Mouse (Mus musculus): ENCODE data around the gene Krt1. TPM values are rescaled to one million over a fixed set of nuclear protein-coding genes. Genes with fewer than 3 reads are reported as not detected.
A peak's percentile ranks its signal among the peaks of the same experiment; 100 is the strongest.

Krt1 gene
- polyA plus RNA-seq, 1 experiment from 2014 or later = 10.8 TPM

DNA sequence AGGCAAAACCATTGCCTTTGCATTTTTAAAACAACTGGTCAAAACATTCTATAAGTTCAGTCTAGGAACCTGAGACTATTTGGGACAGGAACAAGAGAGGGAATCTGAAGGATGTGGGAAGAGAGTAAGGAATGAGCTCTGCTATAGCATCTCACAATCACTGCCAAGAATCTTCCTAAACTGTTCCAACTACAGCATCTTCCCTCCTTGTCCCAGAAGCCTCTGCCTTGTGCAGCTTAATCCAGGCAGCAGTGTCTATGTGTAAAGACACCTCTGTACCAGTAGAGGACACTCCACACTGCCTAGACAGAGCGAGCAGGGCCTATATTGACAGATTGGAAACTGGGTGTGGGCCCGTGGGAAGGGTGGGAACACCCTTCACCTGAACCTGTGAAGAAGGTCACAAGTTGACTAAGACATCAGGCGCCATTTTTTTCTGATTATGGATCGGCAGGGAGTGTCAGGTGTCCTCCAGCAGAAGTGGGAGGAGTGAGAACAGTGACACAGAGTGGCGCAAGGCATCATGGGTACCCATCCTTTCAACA, 15.7 kb downstream of the Krt1 start:
- Histone ChIP-seq H3K4me3 (replicated peaks; ENCODE audit: low read length) (no peak overlapping the region), H3K36me3 (ENCODE audit: control insufficient read depth, insufficient read depth) (no peaks in the 10 kb centered on the region), H3K27ac (ENCODE audit: low read length) (no peak overlapping the region), H3K4me2 (ENCODE audit: low read length) (no peak overlapping the region), H3K9ac (replicated peaks; ENCODE audit: low read depth, low read length) (no peak overlapping the region), H3K4me1 (replicated peaks; ENCODE audit: control insufficient read depth, insufficient read depth, low read length) (no peaks in the 10 kb centered on the region), H3K9me3 (ENCODE audit: control insufficient read depth, low read length) (no peaks in the 10 kb centered on the region), H3K27me3 (replicated peaks; ENCODE audit: control insufficient read depth, insufficient read depth, low read length) (no peaks in the 10 kb centered on the region)
- ATAC-seq = no peak
- 68% methylated on average over 5 of the region's 5 CpGs for WGBS

DNA sequence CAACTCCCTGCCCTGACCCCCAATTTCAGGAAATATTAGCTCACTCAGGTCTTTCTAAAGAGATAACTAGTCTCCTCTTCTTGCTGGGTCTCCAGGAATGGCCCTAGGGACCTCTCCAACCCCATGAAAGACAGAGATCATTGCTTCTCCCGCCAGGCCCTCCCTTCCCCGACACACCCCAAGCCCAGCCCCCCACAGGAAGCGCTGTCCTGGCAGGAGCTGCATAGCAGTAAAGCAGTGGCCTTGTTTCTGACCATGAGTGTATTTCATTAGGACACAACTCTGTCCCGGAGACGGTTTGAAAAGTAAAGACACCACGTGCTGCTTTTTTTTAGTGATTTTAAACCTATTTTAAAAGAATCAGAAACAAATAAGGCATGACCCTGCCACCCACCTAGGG, 17.5 kb downstream of the Krt1 start:
- Histone ChIP-seq H3K36me3 (ENCODE audit: control insufficient read depth, insufficient read depth) (no peaks in the 10 kb centered on the region), H3K27ac (ENCODE audit: low read length) (no peak overlapping the region), H3K4me1 (replicated peaks; ENCODE audit: control insufficient read depth, insufficient read depth, low read length) (no peaks in the 10 kb centered on the region), H3K4me3 (replicated peaks; ENCODE audit: low read length) (no peak overlapping the region), H3K27me3 (replicated peaks; ENCODE audit: control insufficient read depth, insufficient read depth, low read length) (no peaks in the 10 kb centered on the region), H3K4me2 (ENCODE audit: low read length) (no peak overlapping the region), H3K9ac (replicated peaks; ENCODE audit: low read depth, low read length) (no peak overlapping the region), H3K9me3 (ENCODE audit: control insufficient read depth, low read length) (no peaks in the 10 kb centered on the region)
- ATAC-seq = no peak
- 62% methylated on average over 6 of the region's 6 CpGs for WGBS

DNA sequence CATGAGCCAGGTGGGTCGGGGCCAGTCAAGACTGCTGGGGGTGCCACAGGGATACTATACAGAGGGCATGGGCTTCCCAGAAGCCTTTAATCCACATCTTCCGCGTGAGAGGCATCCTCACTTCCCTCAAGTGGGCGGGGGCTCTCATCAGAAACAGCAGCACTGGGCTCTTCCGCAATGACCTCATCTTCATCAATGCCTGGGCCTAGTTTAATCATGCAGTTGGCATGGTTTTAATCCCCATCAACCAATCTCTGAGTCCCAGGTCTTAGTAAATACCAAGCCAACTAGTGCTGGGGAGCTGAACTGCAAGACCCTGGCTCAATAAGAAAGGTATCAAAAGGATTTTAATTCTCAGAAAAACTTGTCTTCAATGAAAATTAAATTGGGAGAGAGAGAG, 21.2 kb downstream of the Krt1 start:
- Histone ChIP-seq H3K4me1 (replicated peaks; ENCODE audit: control insufficient read depth, insufficient read depth, low read length) (no peaks in the 10 kb centered on the region), H3K9me3 (ENCODE audit: control insufficient read depth, low read length) (no peaks in the 10 kb centered on the region), H3K27me3 (replicated peaks; ENCODE audit: control insufficient read depth, insufficient read depth, low read length) (no peaks in the 10 kb centered on the region), H3K9ac (replicated peaks; ENCODE audit: low read depth, low read length) (no peak overlapping the region), H3K36me3 (ENCODE audit: control insufficient read depth, insufficient read depth) (no peaks in the 10 kb centered on the region), H3K27ac (ENCODE audit: low read length) (no peak overlapping the region), H3K4me3 (replicated peaks; ENCODE audit: low read length) (no peak overlapping the region), H3K4me2 (ENCODE audit: low read length) (no peak overlapping the region)
- no peak for ATAC-seq
- 48% methylated on average over 5 of the region's 5 CpGs for WGBS

GRCm38 (mm10) chr15:101821786-101822185, 28.8 kb downstream of the Krt1 start:
- ATAC-seq = no peak
- Histone ChIP-seq H3K9ac (replicated peaks; ENCODE audit: low read depth, low read length) (no peak overlapping the region), H3K36me3 (ENCODE audit: control insufficient read depth, insufficient read depth) (no peaks in the 10 kb centered on the region), H3K4me2 (ENCODE audit: low read length) (no peak overlapping the region), H3K27ac (ENCODE audit: low read length) (no peak overlapping the region), H3K4me3 (replicated peaks; ENCODE audit: low read length) (no peak overlapping the region), H3K9me3 (ENCODE audit: control insufficient read depth, low read length) (no peaks in the 10 kb centered on the region), H3K4me1 (replicated peaks; ENCODE audit: control insufficient read depth, insufficient read depth, low read length) (no peaks in the 10 kb centered on the region), H3K27me3 (replicated peaks; ENCODE audit: control insufficient read depth, insufficient read depth, low read length) (no peaks in the 10 kb centered on the region)
- WGBS = 14% methylated on average over 3 of the region's 3 CpGs

DNA sequence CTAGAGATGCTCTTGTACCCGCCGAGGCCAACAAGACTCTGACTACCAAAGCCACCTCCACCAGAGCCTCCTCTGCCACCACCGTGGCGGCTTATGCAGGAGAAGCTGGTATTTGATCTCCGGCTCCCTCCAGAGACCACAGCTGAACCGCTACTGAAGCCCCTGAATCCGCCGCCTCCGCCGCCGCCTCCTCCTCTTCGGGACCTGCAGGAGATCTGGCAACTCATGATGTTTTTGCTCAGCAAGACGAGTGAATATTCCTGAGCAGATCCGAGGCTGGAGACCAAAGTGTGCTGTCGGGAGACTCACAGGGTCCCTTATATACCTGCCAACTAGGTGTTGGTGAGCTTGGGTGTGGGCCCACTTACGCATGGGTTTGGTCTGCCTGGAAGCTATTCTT, 32.7 kb downstream of the Krt1 start, which contains the start of gene Krt2:
Krt2 (minus strand) TSS at position 295 of the 400 bp plus-strand sequence.
- Histone ChIP-seq H3K4me1 (replicated peaks; ENCODE audit: control insufficient read depth, insufficient read depth, low read length) (no peaks in the 10 kb centered on the region), H3K27ac (ENCODE audit: low read length) (no peak within 1 kb of the TSS), H3K36me3 (ENCODE audit: control insufficient read depth, insufficient read depth) (no peaks in the 10 kb centered on the region), H3K4me2 (ENCODE audit: low read length) (no peak within 1 kb of the TSS), H3K9me3 (ENCODE audit: control insufficient read depth, low read length) (no peaks in the 10 kb centered on the region), H3K27me3 (replicated peaks; ENCODE audit: control insufficient read depth, insufficient read depth, low read length) (no peaks in the 10 kb centered on the region), H3K9ac (replicated peaks; ENCODE audit: low read depth, low read length) (no peak within 1 kb of the TSS), H3K4me3 (replicated peaks; ENCODE audit: low read length) (no peak within 1 kb of the TSS)
- 89% methylated on average over 16 of the region's 16 CpGs for WGBS
- no peak for ATAC-seq

DNA sequence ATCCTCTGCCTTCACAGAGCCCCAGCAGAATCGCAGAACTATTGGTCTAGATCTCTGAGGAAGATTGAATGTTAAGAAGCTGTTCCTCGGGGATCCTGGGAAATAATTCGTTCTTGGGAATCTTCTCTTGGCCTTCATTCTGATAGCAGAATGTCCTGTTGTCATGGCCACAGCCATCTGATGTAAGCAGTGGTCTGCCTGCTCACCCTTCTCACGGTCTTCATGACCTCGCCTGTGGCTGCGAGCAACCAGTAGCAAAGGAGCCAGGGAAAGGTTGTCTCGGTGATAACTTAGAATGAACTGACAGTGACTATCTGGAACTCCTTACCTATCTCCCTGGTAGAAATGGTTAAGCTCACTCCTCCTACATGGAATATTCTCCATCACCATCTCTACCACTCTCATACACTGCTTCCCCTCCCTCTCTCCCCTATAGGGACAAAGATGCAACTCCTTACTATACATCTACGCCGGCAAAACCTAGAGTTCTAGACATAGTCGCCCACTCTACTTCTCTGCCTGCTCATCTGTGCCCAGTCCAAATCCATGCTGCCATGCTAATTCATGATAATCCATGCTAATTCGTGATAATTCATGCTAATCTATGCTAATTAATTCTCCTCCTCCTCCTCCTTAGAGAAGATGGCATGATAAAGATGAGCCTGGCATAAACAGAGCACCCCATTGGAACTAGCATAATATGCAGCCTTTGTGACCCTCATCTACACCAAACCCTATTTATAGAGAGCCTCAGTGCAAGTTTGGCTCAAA, 47.4 kb downstream of the Krt1 start:
- Histone ChIP-seq H3K9ac (replicated peaks; ENCODE audit: low read depth, low read length) (no peak overlapping the region), H3K4me3 (replicated peaks; ENCODE audit: low read length) (no peak overlapping the region), H3K36me3 (ENCODE audit: control insufficient read depth, insufficient read depth) (no peaks in the 10 kb centered on the region), H3K4me1 (replicated peaks; ENCODE audit: control insufficient read depth, insufficient read depth, low read length) (peaks cover 12% of the 10 kb centered on the region), H3K4me2 (ENCODE audit: low read length) (no peak overlapping the region), H3K9me3 (ENCODE audit: control insufficient read depth, low read length) (no peaks in the 10 kb centered on the region), H3K27ac (ENCODE audit: low read length) (peak overlapping the region; percentile 34; the same call in 1 of the 2 replicates), H3K27me3 (replicated peaks; ENCODE audit: control insufficient read depth, insufficient read depth, low read length) (no peaks in the 10 kb centered on the region)
- 67% methylated on average over 11 of the region's 11 CpGs for WGBS
- peak; percentile 82 for ATAC-seq

DNA sequence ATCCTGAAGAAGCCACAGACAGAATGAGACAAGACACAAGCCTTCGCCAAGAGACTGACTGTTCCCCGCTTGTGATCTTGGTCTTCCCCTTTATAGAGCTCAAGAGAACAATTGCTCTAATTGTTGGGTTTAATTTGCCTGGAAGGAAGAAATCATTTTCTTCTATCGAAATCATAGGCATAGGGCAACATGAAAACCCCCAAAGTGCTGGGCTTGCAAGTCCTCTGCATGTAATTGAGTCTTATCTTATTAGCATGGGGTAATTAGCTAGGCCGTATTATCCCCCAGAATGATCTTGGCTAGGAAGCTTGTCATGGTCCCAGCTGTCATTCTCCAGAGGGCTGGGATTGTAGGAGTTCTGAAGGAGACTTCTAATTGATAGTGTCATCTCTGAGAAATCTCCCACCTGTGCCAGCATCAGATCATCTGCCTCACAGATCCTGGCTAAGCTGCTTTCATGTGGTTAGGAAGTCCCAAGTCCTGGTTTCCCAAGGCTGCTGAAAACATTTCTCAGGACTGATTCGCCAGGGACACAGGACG, 48.2 kb downstream of the Krt1 start, which contains the start of gene Krt73:
Krt73 (minus strand) TSS at position 51 of the 540 bp plus-strand sequence.
- Histone ChIP-seq H3K4me2 (ENCODE audit: low read length) (no peak within 1 kb of the TSS), H3K9me3 (ENCODE audit: control insufficient read depth, low read length) (no peaks in the 10 kb centered on the region), H3K27me3 (replicated peaks; ENCODE audit: control insufficient read depth, insufficient read depth, low read length) (no peaks in the 10 kb centered on the region), H3K4me3 (replicated peaks; ENCODE audit: low read length) (no peak within 1 kb of the TSS), H3K36me3 (ENCODE audit: control insufficient read depth, insufficient read depth) (no peaks in the 10 kb centered on the region), H3K9ac (replicated peaks; ENCODE audit: low read depth, low read length) (no peak within 1 kb of the TSS), H3K27ac (ENCODE audit: low read length) (peak within 1 kb of the TSS; percentile 35; the same call in 1 of the 2 replicates), H3K4me1 (replicated peaks; ENCODE audit: control insufficient read depth, insufficient read depth, low read length) (peaks cover 12% of the 10 kb centered on the region)
- 50% methylated on average over 6 of the region's 6 CpGs for WGBS
- ATAC-seq = peak; percentile 74

Small RNAs within 50 kb of the gene (microRNA-seq; reads per million reads assigned to microRNA genes)
- not detected for gene Gm44356

Other genes starting within 250 kb of the Krt1 start
- not detected in 2 replicates for gene Gm5414, start 222.6 kb downstream of the Krt1 start, polyA plus RNA-seq (2015; fragmentation: Nextera tagmentation; extraction: Ambion mirVana)
- not detected in 2 replicates for gene Gm5478, start 203.4 kb downstream of the Krt1 start, polyA plus RNA-seq (2015; fragmentation: Nextera tagmentation; extraction: Ambion mirVana)
- not detected in 2 replicates for gene Krt6b, start 170.5 kb downstream of the Krt1 start, polyA plus RNA-seq (2015; fragmentation: Nextera tagmentation; extraction: Ambion mirVana)
- 0.53 TPM in 1 of 2 replicates, not detected in the other for gene Krt6a, start 156.5 kb downstream of the Krt1 start, polyA plus RNA-seq (2015; fragmentation: Nextera tagmentation; extraction: Ambion mirVana)
- 0.73 TPM in 1 of 2 replicates, not detected in the other for gene Krt5, start 137.9 kb downstream of the Krt1 start, polyA plus RNA-seq (2015; fragmentation: Nextera tagmentation; extraction: Ambion mirVana)
- gene Krt71, start 107.7 kb downstream of the Krt1 start, polyA plus RNA-seq (2015; fragmentation: Nextera tagmentation; extraction: Ambion mirVana) = not detected in 2 replicates
- not detected in 2 replicates for gene Krt72, start 64.3 kb downstream of the Krt1 start, polyA plus RNA-seq (2015; fragmentation: Nextera tagmentation; extraction: Ambion mirVana)
- gene Krt73, start 48.4 kb downstream of the Krt1 start, polyA plus RNA-seq (2015; fragmentation: Nextera tagmentation; extraction: Ambion mirVana) = 0.41 and 0.80 TPM in 2 replicates
- 0.08 TPM in 1 of 2 replicates, not detected in the other for gene Krt2, start 32.6 kb downstream of the Krt1 start, polyA plus RNA-seq (2015; fragmentation: Nextera tagmentation; extraction: Ambion mirVana)
- 0.49 and 0.94 TPM in 2 replicates for gene Krt77, start 18.9 kb upstream of the Krt1 start, polyA plus RNA-seq (2015; fragmentation: Nextera tagmentation; extraction: Ambion mirVana)
- not detected in 2 replicates for gene Krt76, start 42.1 kb upstream of the Krt1 start, polyA plus RNA-seq (2015; fragmentation: Nextera tagmentation; extraction: Ambion mirVana)
- 0.55 TPM in 1 of 2 replicates, not detected in the other for gene Krt4, start 73.9 kb upstream of the Krt1 start, polyA plus RNA-seq (2015; fragmentation: Nextera tagmentation; extraction: Ambion mirVana)
- gene Krt79, start 89.5 kb upstream of the Krt1 start, polyA plus RNA-seq (2015; fragmentation: Nextera tagmentation; extraction: Ambion mirVana) = 0.15 and 0.38 TPM in 2 replicates
- gene Krt78, start 103.5 kb upstream of the Krt1 start, polyA plus RNA-seq (2015; fragmentation: Nextera tagmentation; extraction: Ambion mirVana) = not detected in 2 replicates
- 2.4 and 3.7 TPM in 2 replicates for gene Krt8, start 153.7 kb upstream of the Krt1 start, polyA plus RNA-seq (2015; fragmentation: Nextera tagmentation; extraction: Ambion mirVana)
- 4.4 TPM in 2 replicates for gene Krt18, start 177.4 kb upstream of the Krt1 start, polyA plus RNA-seq (2015; fragmentation: Nextera tagmentation; extraction: Ambion mirVana)
- gene Eif4b, start 223.0 kb upstream of the Krt1 start, polyA plus RNA-seq (2015; fragmentation: Nextera tagmentation; extraction: Ambion mirVana) = 109 and 117 TPM in 2 replicates
- 6.9 and 7.7 TPM in 2 replicates for gene Tns2, start 249.6 kb upstream of the Krt1 start, polyA plus RNA-seq (2015; fragmentation: Nextera tagmentation; extraction: Ambion mirVana)